Mouse (Mus musculus) adrenal gland, adult 18-20 months (tissue): ENCODE results near the gene Lrrk1. TPM values are rescaled to one million over a fixed set of nuclear protein-coding genes. Genes with fewer than 3 reads are reported as not detected.
A peak's percentile ranks its signal among the peaks of the same experiment; 100 is the strongest.

Experiments
- DNase-seq, 2 experiments: peaks; one replicate each; pipeline ENCODE4 v3.0.0; 2021 to 2022; ENCODE audit warnings: low spot score in 2 of 2
- total RNA-seq, 2 experiments: library from RNA; stranded (reverse); gene quantifications; 1 replicate in 1 of 2; 2 replicates in 1 of 2; pipeline ENCODE4 v1.2.3; 2021

Gene Lrrk1
- total RNA-seq, 2 experiments from 2014 or later, result 12.2 to 12.6 TPM

- DNase-seq, result peak in 1 of 2 experiments; percentile 12
These were observed 130.9 kb downstream of the Lrrk1 start for GRCm38 (mm10) chr7:66257232-66257631.

- peak in 1 of 2 experiments; percentile 11 for DNase-seq
These were observed 131.7 kb downstream of the Lrrk1 start for GRCm38 (mm10) chr7:66256441-66256840.

GRCm38 (mm10) chr7:66254993-66255392 lies 133.2 kb downstream of the Lrrk1 start:
- DNase-seq, result peak in 1 of 2 experiments; percentile 10

- DNase-seq, result peak in 1 of 2 experiments; percentile 10
These were observed 134.0 kb downstream of the Lrrk1 start for GRCm38 (mm10) chr7:66253975-66254651.

GRCm38 (mm10) chr7:66250030-66250429 lies 138.1 kb downstream of the Lrrk1 start:
- DNase-seq, result peak; percentile 77 to 78

- DNase-seq, result peak in 1 of 2 experiments; percentile 1
These were observed 138.7 kb downstream of the Lrrk1 start for GRCm38 (mm10) chr7:66249426-66249825.

GRCm38 (mm10) chr7:66249020-66249419 lies 139.1 kb downstream of the Lrrk1 start:
- peak in 1 of 2 experiments; percentile 7 for DNase-seq

GRCm38 (mm10) chr7:66248270-66248669 lies 139.9 kb downstream of the Lrrk1 start:
- DNase-seq, result peak in 1 of 2 experiments; percentile 6

- peak in 1 of 2 experiments; percentile 21 for DNase-seq
These were observed 140.7 kb downstream of the Lrrk1 start for GRCm38 (mm10) chr7:66247274-66248021.

- DNase-seq, result peak in 1 of 2 experiments; percentile 13
These were observed 141.4 kb downstream of the Lrrk1 start for GRCm38 (mm10) chr7:66246716-66247235.

GRCm38 (mm10) chr7:66245646-66246045 lies 142.5 kb downstream of the Lrrk1 start:
- peak in 1 of 2 experiments; percentile 14 for DNase-seq

GRCm38 (mm10) chr7:66243766-66244325 lies 144.3 kb downstream of the Lrrk1 start:
- peak in 1 of 2 experiments; percentile 13 for DNase-seq

- DNase-seq, result no peak
These were observed 146.2 kb downstream of the Lrrk1 start for GRCm38 (mm10) chr7:66241855-66242412.

- DNase-seq, result no peak
These were observed 150.0 kb downstream of the Lrrk1 start for GRCm38 (mm10) chr7:66238157-66238556.

- DNase-seq, result peak in 1 of 2 experiments; percentile 12
These were observed 154.1 kb downstream of the Lrrk1 start for GRCm38 (mm10) chr7:66233947-66234516.

- DNase-seq, result peak in 1 of 2 experiments; percentile 16
These were observed 154.8 kb downstream of the Lrrk1 start for GRCm38 (mm10) chr7:66233141-66233946.

GRCm38 (mm10) chr7:66231861-66232260 lies 156.3 kb downstream of the Lrrk1 start:
- DNase-seq, result no peak

- no peak for DNase-seq
These were observed 157.3 kb downstream of the Lrrk1 start for GRCm38 (mm10) chr7:66230638-66231550.

- DNase-seq, result no peak
These were observed 157.9 kb downstream of the Lrrk1 start for GRCm38 (mm10) chr7:66230246-66230637.
